Mouse (Mus musculus): Measurements from ENCODE around the gene Plvap.

The Plvap gene

DNA sequence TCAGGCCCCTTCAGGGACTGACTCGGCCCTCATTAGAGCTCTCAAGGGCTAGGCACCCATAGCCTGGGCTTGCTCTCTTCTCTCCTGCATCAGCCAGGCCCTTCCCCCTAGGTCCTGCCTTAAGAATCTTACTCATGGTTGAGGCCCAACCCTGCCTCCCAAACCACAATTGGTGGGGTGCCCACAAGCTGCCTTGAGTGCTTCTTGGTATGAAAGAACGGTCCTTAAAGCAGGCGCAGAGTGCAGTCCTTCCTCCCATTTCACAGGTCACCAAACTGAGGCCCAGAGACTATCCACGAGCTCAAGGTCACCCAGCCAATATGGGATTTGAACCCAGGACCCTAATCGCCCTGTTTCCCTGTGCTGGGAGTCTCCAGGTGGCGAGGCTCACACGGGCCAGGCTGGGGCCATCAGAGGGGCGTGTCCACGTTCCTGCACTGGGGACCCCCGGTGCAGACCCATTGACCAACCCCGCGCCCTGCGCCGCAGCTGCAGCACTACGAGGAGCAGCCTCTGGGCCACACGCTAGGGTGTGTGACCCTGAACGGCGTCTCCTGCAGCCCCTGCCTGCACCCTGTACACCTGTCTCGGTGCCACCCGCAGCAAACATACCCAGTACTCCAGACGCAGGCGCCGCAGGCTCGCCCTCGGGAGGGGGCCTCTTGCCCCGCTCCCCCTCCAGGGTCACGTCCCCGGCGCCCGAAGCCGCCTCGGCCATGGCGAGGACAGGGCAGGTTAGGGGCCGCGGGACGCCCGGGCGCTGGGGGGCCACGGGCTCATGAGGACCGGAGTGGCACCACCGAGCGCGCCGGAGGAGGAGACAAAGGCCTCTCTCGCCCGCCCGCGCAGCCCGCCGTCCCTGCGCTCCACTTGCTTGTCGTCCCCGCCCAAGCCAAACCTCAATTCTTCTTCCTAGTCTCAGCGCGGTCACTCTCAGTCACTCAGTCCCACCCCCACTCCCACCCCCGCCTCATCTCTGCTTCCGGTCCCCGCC is 26.1 kb downstream of the Plvap start, which contains the start of gene Ano8:
Ano8 (minus strand) TSS at position 822 of the 994 bp plus-strand sequence.
- peak; percentile 89 to 95 for DNase-seq

- DNase-seq: no peak
These were observed 26.8 kb downstream of the Plvap start for GRCm38 (mm10) chr8:71484736-71485135.

- DNase-seq: peak; percentile 65 to 79
These were observed 27.6 kb downstream of the Plvap start for GRCm38 (mm10) chr8:71483932-71484331.

- no peak for DNase-seq
These were observed 32.6 kb downstream of the Plvap start for GRCm38 (mm10) chr8:71478943-71479342.

- no peak for DNase-seq
These were observed 34.2 kb downstream of the Plvap start for GRCm38 (mm10) chr8:71477196-71477845.

- peak; percentile 78 to 93 for DNase-seq
These were observed 35.2 kb downstream of the Plvap start for GRCm38 (mm10) chr8:71476099-71476940.

DNA sequence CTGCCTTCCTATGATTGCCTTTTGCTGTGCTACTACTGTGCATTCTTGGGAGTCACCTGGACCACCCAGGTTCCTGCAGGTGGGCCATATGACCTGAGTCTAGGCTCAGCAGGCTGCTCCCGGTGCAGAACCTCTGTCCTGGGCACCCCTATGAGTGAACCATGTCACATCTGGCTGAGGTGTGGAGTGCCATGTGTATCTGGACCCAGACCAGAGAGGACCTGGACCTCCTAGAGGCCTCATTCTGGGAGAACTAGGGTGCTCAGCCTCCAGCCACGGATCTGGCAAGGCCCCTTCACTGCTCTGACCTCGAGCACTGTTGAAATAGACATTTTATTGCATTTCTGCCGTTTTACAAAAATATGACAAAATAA is 35.9 kb downstream of the Plvap start:
- DNase-seq: no peak

DNA sequence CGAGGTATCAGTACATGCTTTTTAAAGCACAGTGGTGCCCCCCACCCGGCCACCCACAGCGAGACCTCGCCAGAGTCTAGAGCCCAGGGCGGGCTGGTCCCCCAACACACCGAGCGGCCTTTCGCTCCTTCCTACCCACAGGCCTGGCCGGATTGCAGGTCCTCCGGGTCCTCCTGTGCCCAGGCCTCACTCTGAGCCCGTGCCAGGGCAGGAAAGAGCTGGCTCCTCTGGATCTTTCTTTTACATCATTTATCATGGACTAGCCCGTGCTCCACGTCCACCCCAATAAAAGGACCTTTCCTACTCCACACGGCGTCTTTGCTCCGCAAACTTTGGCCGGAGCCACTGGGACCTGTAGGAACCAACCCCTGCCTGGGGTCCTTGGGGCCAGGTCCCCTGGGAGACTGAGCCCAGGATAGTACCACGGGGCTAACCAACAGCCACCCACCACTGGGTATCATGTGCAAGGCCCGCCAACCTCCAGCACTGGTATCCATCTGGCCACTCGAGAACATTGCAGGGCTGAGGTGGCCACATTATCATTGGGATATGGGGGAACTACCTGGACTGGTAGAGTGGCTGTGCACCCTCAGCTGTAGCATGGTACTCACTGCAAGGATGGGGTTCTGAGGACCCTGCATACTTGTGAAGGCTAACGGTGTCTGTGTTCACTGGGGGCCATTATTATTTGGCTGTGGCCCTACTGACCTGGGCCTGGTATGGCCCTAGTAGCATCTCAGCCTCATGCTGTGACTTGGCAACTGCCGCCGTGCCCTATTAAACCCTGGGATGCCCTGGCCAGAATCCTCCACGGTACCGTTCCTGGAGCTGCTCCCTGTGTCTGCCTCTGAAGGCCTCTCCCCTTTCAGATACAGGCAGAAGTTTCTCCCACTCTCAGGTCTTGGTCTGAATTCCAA is 36.5 kb downstream of the Plvap start:
- DNase-seq: peak in 1 of 2 experiments; percentile 43

DNA sequence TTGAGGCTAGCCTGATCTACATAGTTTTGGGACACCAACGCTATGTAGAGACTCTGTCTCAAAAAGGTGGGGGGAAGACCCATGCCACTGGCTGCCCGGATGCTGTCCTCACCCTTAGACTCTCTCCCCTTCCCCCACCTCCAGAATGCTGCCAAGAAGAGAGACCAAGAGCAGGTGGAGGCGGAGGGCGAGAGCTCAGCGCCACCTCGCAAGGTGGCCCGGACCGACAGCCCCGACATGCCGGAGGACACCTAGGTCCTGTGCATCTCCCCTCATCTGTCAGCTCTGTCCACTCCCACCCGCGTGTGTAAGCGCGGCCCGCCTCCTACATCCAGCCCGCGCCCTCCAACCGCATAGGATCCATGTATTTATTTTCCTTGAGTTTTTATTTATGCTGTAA is 37.2 kb downstream of the Plvap start:
- peak in 1 of 2 experiments; percentile 30 for DNase-seq

DNA sequence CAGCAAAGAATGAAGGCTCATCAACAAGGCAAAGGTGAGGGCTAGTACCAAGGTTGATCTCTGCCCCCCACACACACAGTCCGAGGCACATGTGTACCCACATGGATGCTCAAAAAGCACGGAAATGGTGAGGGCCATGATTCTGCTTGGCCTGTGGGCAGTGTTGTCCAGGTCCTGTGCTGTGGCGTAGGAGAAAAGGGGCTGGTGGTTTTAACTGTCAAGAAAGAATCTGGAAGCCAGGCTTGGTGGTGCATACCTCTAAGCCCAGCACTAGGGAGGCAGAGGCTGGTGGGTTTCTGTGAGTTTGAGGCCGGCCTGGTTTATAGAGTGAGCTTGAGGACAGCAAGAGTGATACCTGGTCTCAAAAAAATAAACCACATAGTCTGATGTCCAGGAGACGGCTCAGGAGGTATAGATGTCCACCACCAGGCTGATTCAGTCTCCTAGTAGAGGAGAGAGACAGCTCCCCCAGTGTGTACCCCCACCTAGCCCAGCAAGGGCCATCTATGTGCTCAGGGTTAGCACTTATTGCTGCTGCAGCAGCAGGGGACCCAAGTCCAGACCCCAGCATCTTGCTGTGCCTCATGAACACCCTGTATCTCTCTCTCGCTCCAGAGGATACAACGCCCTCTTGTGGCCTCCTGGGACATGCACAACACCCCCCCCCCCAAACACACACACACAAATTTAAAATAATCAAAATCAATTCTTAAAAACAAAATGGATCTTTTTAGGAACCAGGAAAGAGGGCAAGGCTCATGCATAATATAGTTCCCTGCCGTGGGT is 38.8 kb downstream of the Plvap start:
- no peak for DNase-seq

DNA sequence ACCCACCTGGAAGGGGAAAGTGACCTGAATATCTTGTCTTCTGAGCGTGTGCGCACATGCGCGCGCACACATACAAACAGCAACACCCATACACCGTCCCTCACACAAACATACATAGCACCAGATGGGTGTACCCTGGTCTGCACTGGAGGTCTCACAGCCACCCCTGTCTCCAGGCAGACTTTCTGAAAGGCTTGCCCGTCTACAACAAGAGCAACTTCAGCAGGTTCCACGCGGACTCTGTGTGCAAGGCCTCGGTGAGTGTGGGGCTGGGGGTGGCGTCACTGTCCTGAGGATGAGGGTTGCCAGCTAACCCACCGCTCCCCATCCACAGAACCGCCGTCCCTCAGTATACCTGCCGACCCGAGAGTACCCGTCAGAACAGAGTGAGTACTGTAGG is 39.7 kb downstream of the Plvap start:
- DNase-seq: no peak

DNA sequence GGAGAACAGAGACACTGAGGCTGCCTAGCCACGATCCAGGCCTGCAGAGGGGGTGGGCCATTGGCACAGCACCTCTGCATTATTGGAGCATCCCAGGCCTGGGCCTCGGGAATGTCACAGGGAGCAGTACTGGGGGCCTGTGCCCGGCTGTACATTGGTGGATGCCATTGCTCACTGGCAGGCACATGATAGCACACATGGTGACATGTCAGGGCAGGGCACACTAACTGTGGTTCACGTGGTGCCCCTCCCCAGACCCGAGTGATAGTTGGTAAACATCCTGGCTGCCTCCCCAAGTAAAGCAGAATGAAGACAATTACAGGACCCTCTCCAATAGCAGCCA is 40.7 kb downstream of the Plvap start:
- DNase-seq: no peak

DNA sequence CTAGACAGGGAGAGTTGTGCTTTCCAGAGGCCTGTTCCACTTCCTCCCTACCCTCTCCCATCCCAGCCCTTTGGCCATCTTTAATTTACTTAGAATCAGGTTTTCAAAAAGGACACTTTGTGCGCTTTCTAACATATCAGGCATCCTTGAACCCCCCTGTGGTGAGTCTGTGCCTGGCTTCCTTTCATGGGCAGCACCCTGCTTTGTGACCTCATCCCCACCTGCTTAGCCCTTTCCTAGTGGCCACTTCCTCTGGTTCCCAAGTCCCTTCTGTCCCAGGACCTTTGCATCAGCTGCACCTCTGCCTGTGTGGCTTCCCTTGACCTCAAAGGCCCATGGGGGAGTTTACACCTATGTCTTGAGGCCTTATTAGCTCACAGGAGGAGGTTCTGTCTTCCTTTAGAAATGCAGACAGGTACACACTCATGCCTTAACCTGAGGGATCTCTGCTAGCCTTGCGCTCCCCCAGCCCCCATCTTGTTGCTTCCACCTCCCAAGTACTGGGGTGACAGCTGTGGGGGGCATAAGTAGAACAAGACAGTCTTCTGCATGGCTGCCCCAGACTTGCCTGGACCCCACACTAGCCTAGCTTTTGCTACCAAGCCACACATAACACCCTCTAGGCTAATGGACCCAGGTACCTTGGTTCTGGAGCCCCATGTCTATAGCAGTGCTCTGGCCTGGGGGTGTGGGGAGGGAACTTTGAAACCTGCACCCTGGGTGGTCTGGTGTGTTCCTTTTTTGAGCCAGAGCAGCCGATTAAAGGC is 41.2 kb downstream of the Plvap start:
- no peak for DNase-seq

GRCm38 (mm10) chr8:71469411-71469810 is 42.1 kb downstream of the Plvap start:
- peak; percentile 41 to 66 for DNase-seq

- peak; percentile 99 to 100 for DNase-seq
These were observed 42.6 kb downstream of the Plvap start, which contains the start of gene Dda1 for GRCm38 (mm10) chr8:71468916-71469315. Gene Dda1 (plus strand): TSS chr8:71469199.

DNA sequence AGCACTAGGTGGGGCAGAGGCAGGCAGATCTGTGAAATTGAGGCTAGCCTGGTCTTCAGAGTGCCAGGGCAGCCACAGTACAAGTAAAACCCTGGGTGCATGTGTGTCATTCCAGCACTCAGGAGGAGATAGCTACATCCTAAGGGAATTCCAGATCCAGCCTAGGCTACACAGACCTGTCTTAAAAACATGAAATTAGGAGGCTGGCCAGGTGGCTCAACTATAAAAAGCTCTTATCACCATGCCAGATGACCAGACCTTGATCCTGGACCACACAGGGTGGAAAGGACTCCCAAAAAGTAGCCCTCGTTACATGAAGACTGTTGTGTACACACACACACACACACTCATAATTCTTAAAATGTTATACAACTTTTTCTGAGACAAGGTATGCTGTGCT is 43.6 kb downstream of the Plvap start:
- DNase-seq: no peak

GRCm38 (mm10) chr8:71467201-71467600 is 44.4 kb downstream of the Plvap start:
- no peak for DNase-seq

GRCm38 (mm10) chr8:71466198-71466597 is 45.4 kb downstream of the Plvap start:
- no peak for DNase-seq

DNA sequence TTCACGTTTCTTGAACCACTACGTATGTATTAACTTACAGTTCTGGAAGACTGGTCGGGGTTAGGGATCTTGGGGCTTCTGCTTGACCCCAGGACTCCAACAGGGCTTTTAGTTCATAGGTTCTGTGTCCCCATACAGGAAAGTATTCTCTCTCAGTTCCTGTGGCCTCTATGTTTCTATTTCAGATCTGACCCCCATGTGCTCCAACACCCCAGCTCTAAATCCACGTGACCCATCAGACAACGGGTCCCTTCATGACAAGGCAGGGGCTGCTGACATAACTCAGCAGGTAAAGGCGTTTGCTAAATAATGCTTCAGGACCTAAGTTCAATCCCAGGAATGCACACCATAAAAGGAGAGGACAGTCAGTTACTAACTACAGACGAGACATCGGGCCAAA is 45.8 kb downstream of the Plvap start:
- DNase-seq: no peak
